Mouse (Mus musculus) common myeloid progenitor, adult 5-6 weeks (primary cell): ENCODE measurements at regions not wholly inside any gene's neighbourhood (a gene's known extent, or its start where the extent isn't known, plus 50 kb on each side); places are given as distances from the start of the nearest gene placed in this dataset.
A peak's percentile ranks its signal among the peaks of the same experiment; 100 is the strongest.
"Not testable (repeated sequence)": the region's sequence is repeated elsewhere in the genome, so short reads cannot be mapped to it uniquely, and the experiment has no call there.

Experiments used
- ATAC-seq: replicated peaks from 2 replicates; pipeline ENCODE4 v1.8.0; 2016; ENCODE audit warnings: low read depth, mild to moderate bottlenecking, moderate TSS enrichment, inconsistent platforms; ENCODE audit not compliant: poor library complexity, severe bottlenecking

- no peak for ATAC-seq
Measured at GRCm38 (mm10) chr13:52233971-52234370, 297.1 kb downstream of the Diras2 start.

GRCm38 (mm10) chr13:52236105-52236504 is 295.0 kb downstream of the Diras2 start:
- peak; percentile 93 for ATAC-seq

GRCm38 (mm10) chr13:52239563-52239962 is 291.5 kb downstream of the Diras2 start:
- ATAC-seq: no peak

- ATAC-seq: no peak
Measured at GRCm38 (mm10) chr13:52241761-52242160, 289.3 kb downstream of the Diras2 start.

- ATAC-seq: no peak
Measured at GRCm38 (mm10) chr13:52249492-52249891, 281.6 kb downstream of the Diras2 start.

GRCm38 (mm10) chr13:52250371-52250770 is 280.7 kb downstream of the Diras2 start:
- peak; percentile 87 for ATAC-seq

- no peak for ATAC-seq
Measured at GRCm38 (mm10) chr13:52252303-52252702, 278.8 kb downstream of the Diras2 start.

- not testable (repeated sequence) for ATAC-seq
Measured at GRCm38 (mm10) chr13:52252726-52253125, 278.4 kb downstream of the Diras2 start.

GRCm38 (mm10) chr13:52253138-52253537 is 277.9 kb downstream of the Diras2 start:
- peak; percentile 43 for ATAC-seq

GRCm38 (mm10) chr13:52254185-52254584 is 276.9 kb downstream of the Diras2 start:
- no peak for ATAC-seq

GRCm38 (mm10) chr13:52255697-52256096 is 275.4 kb downstream of the Diras2 start:
- no peak for ATAC-seq

- ATAC-seq: peak; percentile 52
Measured at GRCm38 (mm10) chr13:52258373-52258772, 272.7 kb downstream of the Diras2 start.

GRCm38 (mm10) chr13:52262949-52263550 is 268.0 kb downstream of the Diras2 start:
- no peak for ATAC-seq

GRCm38 (mm10) chr13:52268279-52268678 is 262.8 kb downstream of the Diras2 start:
- ATAC-seq: peak; percentile 87

GRCm38 (mm10) chr13:52273502-52274246 is 257.4 kb downstream of the Diras2 start:
- ATAC-seq: no peak

GRCm38 (mm10) chr13:52275196-52275595 is 255.9 kb downstream of the Diras2 start:
- ATAC-seq: no peak

- ATAC-seq: peak; percentile 74
Measured at GRCm38 (mm10) chr13:52275675-52276074, 255.4 kb downstream of the Diras2 start.

- peak; percentile 87 for ATAC-seq
Measured at GRCm38 (mm10) chr13:52277195-52277594, 253.9 kb downstream of the Diras2 start.

- ATAC-seq: no peak
Measured at GRCm38 (mm10) chr13:52278831-52279230, 252.2 kb downstream of the Diras2 start.

- no peak for ATAC-seq
Measured at GRCm38 (mm10) chr13:52279281-52279969, 251.7 kb downstream of the Diras2 start.

GRCm38 (mm10) chr13:52279970-52280348 is 251.1 kb downstream of the Diras2 start:
- no peak for ATAC-seq
